Mouse (Mus musculus): ENCODE measurements at regions not wholly inside any gene's neighbourhood (a gene's known extent, or its start where the extent isn't known, plus 50 kb on each side); places are given as distances from the start of the nearest gene placed in this dataset.

DNA sequence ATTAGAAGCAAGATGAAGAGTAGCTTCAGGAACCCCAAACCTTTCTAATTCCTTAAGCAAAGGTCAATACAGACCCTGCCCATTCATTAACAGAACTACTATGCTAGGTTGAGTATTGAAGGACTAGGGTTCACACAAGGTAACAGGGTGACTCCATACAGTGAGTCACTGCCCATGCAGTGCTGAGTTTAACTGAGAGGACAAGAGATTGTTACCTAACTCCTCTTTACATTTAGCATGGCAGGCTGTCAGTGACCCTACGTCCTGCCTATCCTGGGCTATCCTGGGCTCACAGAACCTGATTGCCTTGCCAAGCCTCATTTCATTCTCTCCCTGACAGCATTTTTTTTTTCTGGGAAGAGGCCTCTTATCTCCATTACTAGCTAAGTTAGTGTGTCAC is 127.6 kb upstream of the Ell2 start:
- no peaks in the 10 kb centered on the region for H3K27me3 ChIP-seq (ENCODE audit: control insufficient read depth, insufficient read depth, low read length)
- no peak overlapping the region for H3K4me3 ChIP-seq (replicated peaks; ENCODE audit: low read length)
- no peaks in the 10 kb centered on the region for H3K4me1 ChIP-seq (replicated peaks; ENCODE audit: control insufficient read depth, insufficient read depth, low read length)
- no peaks in the 10 kb centered on the region for H3K9me3 ChIP-seq (ENCODE audit: control insufficient read depth, low read length)
- DNase-seq (ENCODE audit: low spot score) (no peak), ATAC-seq (ENCODE audit: low FRiP score) (no peak)
- no peak overlapping the region for H3K4me2 ChIP-seq (replicated peaks)
- no peak overlapping the region for H3K27ac ChIP-seq
- H3K36me3 ChIP-seq (replicated peaks; ENCODE audit: control insufficient read depth, insufficient read depth), result no peaks in the 10 kb centered on the region
- WGBS, result 79% methylated on average over 1 of the region's 1 CpGs
- H3K9ac ChIP-seq, result no peak overlapping the region

DNA sequence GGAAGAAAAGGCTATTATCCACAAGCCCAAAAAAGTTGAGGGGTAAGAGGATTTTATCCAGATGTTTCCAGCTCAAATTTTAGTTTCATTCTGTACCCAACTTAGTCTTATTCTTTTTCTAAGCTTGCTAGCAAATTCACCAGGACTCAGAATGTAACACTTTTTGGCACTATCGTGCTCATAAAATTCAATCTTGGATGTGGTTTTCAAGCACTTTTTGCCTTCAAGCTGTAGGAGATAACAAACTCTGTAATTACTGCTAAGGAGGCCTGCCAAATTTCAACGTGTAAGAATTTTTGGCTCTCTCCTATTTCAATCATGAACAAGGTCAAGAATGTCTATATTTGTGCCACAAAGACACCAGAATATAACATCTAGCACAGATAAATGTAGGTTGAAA is 115.7 kb upstream of the Ell2 start:
- Histone ChIP-seq H3K27ac (no peak overlapping the region), H3K4me1 (replicated peaks; ENCODE audit: control insufficient read depth, insufficient read depth, low read length) (no peaks in the 10 kb centered on the region), H3K27me3 (ENCODE audit: control insufficient read depth, insufficient read depth, low read length) (no peaks in the 10 kb centered on the region), H3K9me3 (ENCODE audit: control insufficient read depth, low read length) (no peaks in the 10 kb centered on the region), H3K4me3 (replicated peaks; ENCODE audit: low read length) (no peak overlapping the region), H3K9ac (no peak overlapping the region), H3K4me2 (replicated peaks) (no peak overlapping the region), H3K36me3 (replicated peaks; ENCODE audit: control insufficient read depth, insufficient read depth) (no peaks in the 10 kb centered on the region)
- WGBS, result 86% methylated on average over 2 of the region's 2 CpGs
- DNase-seq (ENCODE audit: low spot score) (no peak), ATAC-seq (ENCODE audit: low FRiP score) (no peak)

DNA sequence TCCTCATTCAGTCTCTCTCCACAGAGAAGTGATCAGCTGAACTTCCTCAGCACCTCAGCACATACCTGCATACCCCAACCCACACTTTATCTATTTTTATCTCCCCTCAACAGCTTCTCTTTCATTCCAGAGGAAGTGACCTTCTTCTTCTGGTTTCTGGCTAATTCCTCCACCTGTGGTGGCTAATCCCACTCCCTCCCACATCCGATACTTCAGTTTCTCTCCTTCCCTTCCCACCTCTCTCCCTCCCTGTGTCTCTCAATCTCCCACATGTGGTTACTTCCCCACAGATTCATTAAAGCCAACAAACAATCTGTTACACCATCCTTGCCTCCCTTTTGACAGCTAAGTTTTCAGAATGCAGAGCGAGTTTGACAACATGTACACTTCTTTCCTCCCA is 109.7 kb upstream of the Ell2 start:
- no peak for DNase-seq (ENCODE audit: low spot score)
- no peaks in the 10 kb centered on the region for H3K36me3 ChIP-seq (replicated peaks; ENCODE audit: control insufficient read depth, insufficient read depth)
- WGBS, result 85% methylated on average over 2 of the region's 2 CpGs

DNA sequence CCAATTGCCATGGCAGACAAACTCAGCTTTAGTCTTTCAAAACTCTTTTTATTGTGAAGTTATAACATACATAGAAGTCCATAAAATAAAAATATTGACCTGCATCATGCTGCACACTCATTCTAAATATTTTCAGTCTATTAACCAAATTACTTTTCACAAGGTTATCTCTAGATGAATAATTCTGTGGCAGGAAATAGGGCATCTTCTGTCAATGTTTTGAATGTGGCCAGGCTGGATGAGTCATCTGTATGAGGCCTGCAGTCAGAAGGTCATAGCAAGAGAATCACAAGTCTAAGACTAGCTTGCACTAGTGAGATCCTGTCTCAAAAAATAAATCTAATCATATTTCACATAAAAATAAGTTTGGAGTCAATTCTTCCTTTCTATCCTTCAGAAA is 108.4 kb upstream of the Ell2 start:
- H3K27ac ChIP-seq, result no peak overlapping the region
- H3K4me1 ChIP-seq (replicated peaks; ENCODE audit: control insufficient read depth, insufficient read depth, low read length), result no peaks in the 10 kb centered on the region
- DNase-seq (ENCODE audit: low spot score) (no peak), ATAC-seq (ENCODE audit: low FRiP score) (no peak)
- no peaks in the 10 kb centered on the region for H3K36me3 ChIP-seq (replicated peaks; ENCODE audit: control insufficient read depth, insufficient read depth)
- no peak overlapping the region for H3K4me2 ChIP-seq (replicated peaks)
- H3K9me3 ChIP-seq (ENCODE audit: control insufficient read depth, low read length), result no peaks in the 10 kb centered on the region
- no peak overlapping the region for H3K9ac ChIP-seq
- H3K4me3 ChIP-seq (replicated peaks; ENCODE audit: low read length), result no peak overlapping the region
- no peaks in the 10 kb centered on the region for H3K27me3 ChIP-seq (ENCODE audit: control insufficient read depth, insufficient read depth, low read length)

More for the DNA sequence above, 109.7 kb upstream of the Ell2 start:
- H3K4me2 ChIP-seq (replicated peaks), result no peak overlapping the region
- no peak overlapping the region for H3K9ac ChIP-seq
- H3K27me3 ChIP-seq (ENCODE audit: control insufficient read depth, insufficient read depth, low read length), result no peaks in the 10 kb centered on the region
- H3K9me3 ChIP-seq (ENCODE audit: control insufficient read depth, low read length), result no peaks in the 10 kb centered on the region
- no peak overlapping the region for H3K27ac ChIP-seq
- no peaks in the 10 kb centered on the region for H3K4me1 ChIP-seq (replicated peaks; ENCODE audit: control insufficient read depth, insufficient read depth, low read length)
- no peak for ATAC-seq (ENCODE audit: low FRiP score)
- no peak overlapping the region for H3K4me3 ChIP-seq (replicated peaks; ENCODE audit: low read length)

DNA sequence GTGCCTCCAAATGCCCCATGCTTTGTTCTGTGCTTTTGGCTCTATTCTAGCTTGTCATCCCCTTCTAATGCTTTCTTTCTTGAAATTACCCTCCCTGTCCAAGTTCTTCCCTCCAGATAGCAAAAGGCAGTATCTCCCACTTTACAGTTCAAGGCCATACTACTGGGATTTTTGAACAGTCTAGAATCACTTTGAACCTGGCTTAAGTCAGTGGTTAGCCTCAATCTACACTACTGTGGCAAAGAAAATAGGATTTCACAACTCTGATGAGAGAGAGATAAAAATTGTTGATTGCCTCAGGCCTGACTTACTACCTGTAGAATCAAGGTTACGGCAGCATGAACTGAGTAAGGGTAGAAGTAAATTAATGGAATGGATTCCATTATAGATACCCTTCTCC is 107.9 kb upstream of the Ell2 start:
- 98% methylated on average over 1 of the region's 1 CpGs for WGBS

DNA sequence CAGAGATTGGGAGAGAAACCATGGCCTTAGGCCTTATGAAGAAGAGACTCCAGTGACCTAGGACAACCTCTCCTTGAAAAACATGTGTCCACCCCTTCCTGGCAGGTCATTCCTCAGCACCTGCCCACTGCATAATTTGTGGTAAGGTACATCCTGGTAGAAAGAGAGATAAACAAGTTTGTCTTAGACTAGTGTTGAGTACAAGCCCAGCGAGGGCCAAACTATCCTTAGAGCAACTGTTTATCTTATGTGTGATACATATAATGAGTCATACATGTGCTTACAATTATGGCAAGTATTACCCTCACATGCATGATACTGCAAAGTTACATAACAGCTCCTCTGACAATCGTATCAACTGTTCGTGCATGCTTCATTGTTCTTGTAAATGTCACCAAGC is 83.3 kb upstream of the Ell2 start:
- Histone ChIP-seq H3K4me3 (replicated peaks; ENCODE audit: low read length) (no peak overlapping the region), H3K4me1 (replicated peaks; ENCODE audit: control insufficient read depth, insufficient read depth, low read length) (no peaks in the 10 kb centered on the region), H3K9me3 (ENCODE audit: control insufficient read depth, low read length) (no peaks in the 10 kb centered on the region), H3K36me3 (replicated peaks; ENCODE audit: control insufficient read depth, insufficient read depth) (no peaks in the 10 kb centered on the region), H3K27ac (no peak overlapping the region), H3K4me2 (replicated peaks) (no peak overlapping the region), H3K9ac (no peak overlapping the region), H3K27me3 (ENCODE audit: control insufficient read depth, insufficient read depth, low read length) (no peaks in the 10 kb centered on the region)
- no peak for ATAC-seq (ENCODE audit: low FRiP score)
- DNase-seq (ENCODE audit: low spot score), result no peak
- WGBS, result 90% methylated on average over 3 of the region's 3 CpGs

More for the DNA sequence above, 107.9 kb upstream of the Ell2 start:
- DNase-seq (ENCODE audit: low spot score), result no peak
- Histone ChIP-seq H3K36me3 (replicated peaks; ENCODE audit: control insufficient read depth, insufficient read depth) (no peaks in the 10 kb centered on the region), H3K9ac (no peak overlapping the region), H3K27ac (no peak overlapping the region), H3K9me3 (ENCODE audit: control insufficient read depth, low read length) (no peaks in the 10 kb centered on the region), H3K4me1 (replicated peaks; ENCODE audit: control insufficient read depth, insufficient read depth, low read length) (no peaks in the 10 kb centered on the region), H3K4me3 (replicated peaks; ENCODE audit: low read length) (no peak overlapping the region), H3K27me3 (ENCODE audit: control insufficient read depth, insufficient read depth, low read length) (no peaks in the 10 kb centered on the region), H3K4me2 (replicated peaks) (no peak overlapping the region)
- ATAC-seq (ENCODE audit: low FRiP score), result no peak

DNA sequence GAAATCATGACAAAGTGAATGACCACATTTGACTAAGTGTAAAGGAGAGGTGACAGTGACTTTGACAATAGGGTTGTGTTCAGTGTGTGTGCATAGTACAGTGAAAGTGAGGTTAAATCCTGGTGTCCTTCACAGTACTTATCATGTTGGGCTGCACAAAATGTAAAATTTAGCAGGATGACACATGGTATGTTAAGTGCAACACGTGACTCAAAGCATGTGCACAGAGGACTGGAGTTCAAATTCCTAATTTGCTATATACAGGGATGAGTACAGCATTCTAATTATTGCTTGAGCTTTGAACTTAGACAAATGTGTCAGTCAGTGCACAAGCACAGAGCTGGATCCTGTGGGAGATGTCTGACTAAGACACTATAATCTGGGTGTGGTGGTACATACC is 79.2 kb upstream of the Ell2 start:
- 83% methylated on average over 1 of the region's 1 CpGs for WGBS
- Histone ChIP-seq H3K9me3 (ENCODE audit: control insufficient read depth, low read length) (no peaks in the 10 kb centered on the region), H3K27ac (no peak overlapping the region), H3K4me1 (replicated peaks; ENCODE audit: control insufficient read depth, insufficient read depth, low read length) (no peaks in the 10 kb centered on the region), H3K4me2 (replicated peaks) (no peak overlapping the region), H3K27me3 (ENCODE audit: control insufficient read depth, insufficient read depth, low read length) (no peaks in the 10 kb centered on the region), H3K4me3 (replicated peaks; ENCODE audit: low read length) (no peak overlapping the region), H3K36me3 (replicated peaks; ENCODE audit: control insufficient read depth, insufficient read depth) (no peaks in the 10 kb centered on the region), H3K9ac (no peak overlapping the region)
- DNase-seq (ENCODE audit: low spot score) (no peak), ATAC-seq (ENCODE audit: low FRiP score) (no peak)

DNA sequence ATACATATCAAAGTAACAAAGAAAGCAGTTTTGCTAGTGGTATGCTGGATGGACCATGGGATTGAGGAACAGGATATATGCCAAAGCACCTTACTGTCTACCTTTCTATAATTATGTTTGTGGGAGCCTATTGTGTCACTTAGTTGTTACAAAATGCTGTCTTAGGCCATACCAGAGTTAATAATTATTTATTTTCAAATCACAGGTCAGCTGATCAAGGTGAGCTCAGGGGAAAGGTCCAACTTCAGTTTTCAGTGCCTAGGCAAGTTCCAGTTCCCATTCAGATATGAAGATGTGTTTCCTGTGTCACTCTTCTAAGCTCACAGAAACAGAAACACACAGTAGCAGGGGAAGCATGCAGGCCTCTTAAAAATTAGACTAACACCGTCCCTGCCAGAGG is 75.5 kb upstream of the Ell2 start:
- Histone ChIP-seq H3K9me3 (ENCODE audit: control insufficient read depth, low read length) (no peaks in the 10 kb centered on the region), H3K27me3 (ENCODE audit: control insufficient read depth, insufficient read depth, low read length) (no peaks in the 10 kb centered on the region), H3K4me2 (replicated peaks) (no peak overlapping the region), H3K27ac (no peak overlapping the region), H3K4me3 (replicated peaks; ENCODE audit: low read length) (no peak overlapping the region), H3K36me3 (replicated peaks; ENCODE audit: control insufficient read depth, insufficient read depth) (no peaks in the 10 kb centered on the region), H3K4me1 (replicated peaks; ENCODE audit: control insufficient read depth, insufficient read depth, low read length) (no peaks in the 10 kb centered on the region), H3K9ac (no peak overlapping the region)
- DNase-seq (ENCODE audit: low spot score), result no peak
- ATAC-seq (ENCODE audit: low FRiP score), result no peak
- 90% methylated on average over 1 of the region's 1 CpGs for WGBS

DNA sequence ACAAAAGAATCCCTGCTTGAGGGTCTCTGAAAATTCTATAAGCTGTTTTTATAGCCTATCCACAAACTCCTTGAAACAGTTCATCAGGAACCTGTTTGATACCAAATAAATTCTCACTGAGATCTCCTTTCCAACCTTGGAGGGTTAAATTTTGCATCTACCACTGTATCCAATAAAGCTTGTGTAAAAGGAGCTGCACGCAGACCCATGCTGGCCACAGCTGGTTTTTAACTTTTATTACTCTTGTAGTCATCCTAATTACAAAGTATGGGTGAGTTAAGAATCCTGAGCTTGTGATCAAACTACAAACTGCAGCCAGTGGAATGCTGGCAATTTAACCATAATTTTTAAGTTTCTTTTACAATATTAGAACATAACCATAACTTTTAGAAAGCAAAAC is 59.0 kb upstream of the Ell2 start:
- no peaks in the 10 kb centered on the region for H3K4me1 ChIP-seq (replicated peaks; ENCODE audit: control insufficient read depth, insufficient read depth, low read length)
- no peak for DNase-seq (ENCODE audit: low spot score)
- H3K27me3 ChIP-seq (ENCODE audit: control insufficient read depth, insufficient read depth, low read length), result no peaks in the 10 kb centered on the region
- H3K9me3 ChIP-seq (ENCODE audit: control insufficient read depth, low read length), result no peaks in the 10 kb centered on the region
- H3K4me2 ChIP-seq (replicated peaks), result no peak overlapping the region
- no peak overlapping the region for H3K9ac ChIP-seq
- 79% methylated on average over 1 of the region's 1 CpGs for WGBS
- H3K4me3 ChIP-seq (replicated peaks; ENCODE audit: low read length), result no peak overlapping the region
- ATAC-seq (ENCODE audit: low FRiP score), result no peak
- H3K36me3 ChIP-seq (replicated peaks; ENCODE audit: control insufficient read depth, insufficient read depth), result no peaks in the 10 kb centered on the region
- H3K27ac ChIP-seq, result no peak overlapping the region

DNA sequence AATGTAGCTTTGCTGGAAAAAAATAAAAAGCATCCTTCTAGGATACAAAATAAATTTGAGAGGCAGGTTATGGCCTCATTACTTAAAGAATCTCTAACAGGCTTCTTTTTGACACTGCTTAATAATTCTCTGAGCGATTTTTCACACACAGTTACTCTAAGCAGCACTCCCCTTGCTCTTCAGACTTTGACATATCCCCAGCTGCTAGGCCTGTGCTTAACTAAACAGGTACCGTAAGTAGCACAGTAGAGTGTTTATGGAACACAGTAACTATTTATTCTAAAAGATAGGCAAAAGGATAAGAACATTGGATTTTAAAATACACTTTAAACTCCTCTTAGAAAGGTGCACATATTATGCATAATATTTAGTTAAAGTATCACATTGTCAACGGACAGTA is 54.6 kb upstream of the Ell2 start:
- no peaks in the 10 kb centered on the region for H3K36me3 ChIP-seq (replicated peaks; ENCODE audit: control insufficient read depth, insufficient read depth)
- DNase-seq (ENCODE audit: low spot score), result no peak
- H3K4me3 ChIP-seq (replicated peaks; ENCODE audit: low read length), result no peak overlapping the region
- no peak overlapping the region for H3K9ac ChIP-seq
- WGBS, result 90% methylated on average over 3 of the region's 3 CpGs
- H3K27me3 ChIP-seq (ENCODE audit: control insufficient read depth, insufficient read depth, low read length), result no peaks in the 10 kb centered on the region
- no peak overlapping the region for H3K4me2 ChIP-seq (replicated peaks)
- H3K9me3 ChIP-seq (ENCODE audit: control insufficient read depth, low read length), result no peaks in the 10 kb centered on the region
- no peak overlapping the region for H3K27ac ChIP-seq
- H3K4me1 ChIP-seq (replicated peaks; ENCODE audit: control insufficient read depth, insufficient read depth, low read length), result no peaks in the 10 kb centered on the region
- no peak for ATAC-seq (ENCODE audit: low FRiP score)

Data from hindbrain, embryonic 14.5 days (tissue).